Mouse (Mus musculus): ENCODE data around the gene Tcaf1. TPM values are rescaled to one million over a fixed set of nuclear protein-coding genes. Genes with fewer than 3 reads are reported as not detected.

The Tcaf1 gene
- polyA plus RNA-seq (2015; fragmentation: Nextera tagmentation; extraction: Ambion mirVana), result 202 and 215 TPM in 2 replicates

GRCm38 (mm10) chr6:42709291-42710211, at the start of gene Tcaf1:
Gene Tcaf1 (minus strand): TSS chr6:42710088.
- Histone ChIP-seq H3K9ac (peak within 1 kb of the TSS; percentile 94), H3K27me3 (no peaks in the 10 kb centered on the region), H3K36me3 (no peaks in the 10 kb centered on the region), H3K27ac (replicated peaks) (peak within 1 kb of the TSS; percentile 97), H3K4me1 (replicated peaks) (peaks cover 28% of the 10 kb centered on the region), H3K4me2 (peak within 1 kb of the TSS; percentile 71), H3K4me3 (peak within 1 kb of the TSS; percentile 87), H3K9me3 (no peaks in the 10 kb centered on the region)
- 2% methylated on average over 28 of the region's 28 CpGs for WGBS
- peak; percentile 99 for ATAC-seq (ENCODE audit: low FRiP score, low read depth)

GRCm38 (mm10) chr6:42756104-42756503, 46.2 kb upstream of the Tcaf1 start, which contains the start of gene Olfr38:
Gene Olfr38 (plus strand): TSS chr6:42756404.
- no peak for ATAC-seq (ENCODE audit: low FRiP score, low read depth)
- Histone ChIP-seq H3K4me2 (no peak within 1 kb of the TSS), H3K36me3 (no peaks in the 10 kb centered on the region), H3K9ac (no peak within 1 kb of the TSS), H3K4me3 (no peak within 1 kb of the TSS), H3K27ac (replicated peaks) (no peak within 1 kb of the TSS), H3K27me3 (no peaks in the 10 kb centered on the region), H3K9me3 (no peaks in the 10 kb centered on the region), H3K4me1 (replicated peaks) (no peaks in the 10 kb centered on the region)
- WGBS, result 77% methylated on average over 1 of the region's 1 CpGs

- H3K4me3 ChIP-seq, result no peak overlapping the region
- H3K27ac ChIP-seq (replicated peaks), result no peak overlapping the region
- no peaks in the 10 kb centered on the region for H3K9me3 ChIP-seq
- H3K27me3 ChIP-seq, result no peaks in the 10 kb centered on the region
- no peak for ATAC-seq (ENCODE audit: low FRiP score, low read depth)
- H3K4me1 ChIP-seq (replicated peaks), result no peaks in the 10 kb centered on the region
- no peak overlapping the region for H3K9ac ChIP-seq
- no peak overlapping the region for H3K4me2 ChIP-seq
- no peaks in the 10 kb centered on the region for H3K36me3 ChIP-seq
Measured at GRCm38 (mm10) chr6:42747846-42748245, 38.0 kb upstream of the Tcaf1 start.

- H3K4me1 ChIP-seq (replicated peaks), result no peaks in the 10 kb centered on the region
- no peak for ATAC-seq (ENCODE audit: low FRiP score, low read depth)
- H3K4me2 ChIP-seq, result no peak overlapping the region
- no peak overlapping the region for H3K27ac ChIP-seq (replicated peaks)
- no peaks in the 10 kb centered on the region for H3K36me3 ChIP-seq
- H3K27me3 ChIP-seq, result no peaks in the 10 kb centered on the region
- no peak overlapping the region for H3K9ac ChIP-seq
- 80% methylated on average over 5 of the region's 5 CpGs for WGBS
- no peaks in the 10 kb centered on the region for H3K9me3 ChIP-seq
- no peak overlapping the region for H3K4me3 ChIP-seq
Measured at GRCm38 (mm10) chr6:42742303-42742702, 32.4 kb upstream of the Tcaf1 start.

GRCm38 (mm10) chr6:42739071-42739470, 29.2 kb upstream of the Tcaf1 start, which contains the start of gene Olfr453:
Gene Olfr453 (plus strand): TSS chr6:42739371.
- no peaks in the 10 kb centered on the region for H3K27me3 ChIP-seq
- no peak for ATAC-seq (ENCODE audit: low FRiP score, low read depth)
- H3K4me1 ChIP-seq (replicated peaks), result no peaks in the 10 kb centered on the region
- WGBS, result 96% methylated on average over 1 of the region's 1 CpGs
- no peak within 1 kb of the TSS for H3K4me2 ChIP-seq
- no peak within 1 kb of the TSS for H3K9ac ChIP-seq
- H3K4me3 ChIP-seq, result no peak within 1 kb of the TSS
- H3K9me3 ChIP-seq, result no peaks in the 10 kb centered on the region
- no peaks in the 10 kb centered on the region for H3K36me3 ChIP-seq
- H3K27ac ChIP-seq (replicated peaks), result no peak within 1 kb of the TSS

- Histone ChIP-seq H3K36me3 (no peaks in the 10 kb centered on the region), H3K9me3 (no peaks in the 10 kb centered on the region), H3K4me3 (no peak overlapping the region), H3K27ac (replicated peaks) (no peak overlapping the region), H3K4me2 (no peak overlapping the region), H3K27me3 (no peaks in the 10 kb centered on the region), H3K4me1 (replicated peaks) (no peaks in the 10 kb centered on the region), H3K9ac (no peak overlapping the region)
- no peak for ATAC-seq (ENCODE audit: low FRiP score, low read depth)
Measured at GRCm38 (mm10) chr6:42717973-42718372, 8.1 kb upstream of the Tcaf1 start.

GRCm38 (mm10) chr6:42714668-42715067, 4.8 kb upstream of the Tcaf1 start:
- Histone ChIP-seq H3K9me3 (no peaks in the 10 kb centered on the region), H3K4me1 (replicated peaks) (0 out of 2 replicates have a peak, but pooled peaks cover 3% of the 10 kb centered on the region), H3K9ac (no peak overlapping the region), H3K36me3 (no peaks in the 10 kb centered on the region), H3K27me3 (no peaks in the 10 kb centered on the region), H3K4me2 (no peak overlapping the region), H3K4me3 (no peak overlapping the region), H3K27ac (replicated peaks) (no peak overlapping the region)
- ATAC-seq (ENCODE audit: low FRiP score, low read depth), result no peak
- 71% methylated on average over 8 of the region's 8 CpGs for WGBS

- peak overlapping the region; percentile 88 for H3K9ac ChIP-seq
- H3K27ac ChIP-seq (replicated peaks), result peak overlapping the region; percentile 97
- peaks cover 8% of the 10 kb centered on the region for H3K36me3 ChIP-seq
- WGBS, result 0% methylated on average over 32 of the region's 32 CpGs
- H3K4me1 ChIP-seq (replicated peaks), result peaks cover 24% of the 10 kb centered on the region
- no peaks in the 10 kb centered on the region for H3K9me3 ChIP-seq
- peak overlapping the region; percentile 68 for H3K4me3 ChIP-seq
- H3K4me2 ChIP-seq, result peak overlapping the region; percentile 72
- ATAC-seq (ENCODE audit: low FRiP score, low read depth), result peak; percentile 94
- H3K27me3 ChIP-seq, result no peaks in the 10 kb centered on the region
Measured at GRCm38 (mm10) chr6:42692517-42693190, 17.2 kb downstream of the Tcaf1 start.

GRCm38 (mm10) chr6:42692154-42692516, 17.8 kb downstream of the Tcaf1 start:
- Histone ChIP-seq H3K4me2 (peak overlapping the region; percentile 72), H3K27ac (replicated peaks) (peak overlapping the region; percentile 97), H3K9ac (peak overlapping the region; percentile 88), H3K36me3 (peaks cover 8% of the 10 kb centered on the region; the same call in 1 of the 2 replicates), H3K27me3 (no peaks in the 10 kb centered on the region), H3K9me3 (no peaks in the 10 kb centered on the region), H3K4me3 (peak overlapping the region; percentile 68), H3K4me1 (replicated peaks) (peaks cover 24% of the 10 kb centered on the region)
- 1% methylated on average over 10 of the region's 10 CpGs for WGBS
- ATAC-seq (ENCODE audit: low FRiP score, low read depth), result peak; percentile 88

- Histone ChIP-seq H3K4me1 (replicated peaks) (peaks cover 24% of the 10 kb centered on the region), H3K36me3 (peaks cover 20% of the 10 kb centered on the region), H3K27ac (replicated peaks) (no peak overlapping the region), H3K4me3 (no peak overlapping the region), H3K4me2 (no peak overlapping the region), H3K27me3 (no peaks in the 10 kb centered on the region), H3K9me3 (no peaks in the 10 kb centered on the region), H3K9ac (no peak overlapping the region)
- ATAC-seq (ENCODE audit: low FRiP score, low read depth), result no peak
Measured at GRCm38 (mm10) chr6:42689761-42690160, 20.1 kb downstream of the Tcaf1 start.

- H3K4me2 ChIP-seq, result no peak overlapping the region
- no peak overlapping the region for H3K4me3 ChIP-seq
- ATAC-seq (ENCODE audit: low FRiP score, low read depth), result no peak
- peaks cover 19% of the 10 kb centered on the region for H3K4me1 ChIP-seq (replicated peaks)
- H3K36me3 ChIP-seq, result peaks cover 32% of the 10 kb centered on the region
- no peaks in the 10 kb centered on the region for H3K9me3 ChIP-seq
- H3K27ac ChIP-seq (replicated peaks), result no peak overlapping the region
- 91% methylated on average over 5 of the region's 5 CpGs for WGBS
- H3K9ac ChIP-seq, result no peak overlapping the region
- no peaks in the 10 kb centered on the region for H3K27me3 ChIP-seq
Measured at GRCm38 (mm10) chr6:42687907-42688306, 22.0 kb downstream of the Tcaf1 start.

- 84% methylated on average over 7 of the region's 7 CpGs for WGBS
- H3K27ac ChIP-seq (replicated peaks), result no peak overlapping the region
- no peak overlapping the region for H3K4me2 ChIP-seq
- H3K36me3 ChIP-seq, result peaks cover 73% of the 10 kb centered on the region
- H3K9ac ChIP-seq, result no peak overlapping the region
- no peak overlapping the region for H3K4me3 ChIP-seq
- H3K27me3 ChIP-seq, result no peaks in the 10 kb centered on the region
- H3K9me3 ChIP-seq, result no peaks in the 10 kb centered on the region
- no peak for ATAC-seq (ENCODE audit: low FRiP score, low read depth)
- no peaks in the 10 kb centered on the region for H3K4me1 ChIP-seq (replicated peaks)
Measured at GRCm38 (mm10) chr6:42680077-42680476, 29.8 kb downstream of the Tcaf1 start.
